Mouse (Mus musculus) kidney, postnatal 25 days (tissue): Measurements from ENCODE around the gene Map3k11.
"Not testable (repeated sequence)": the region's sequence is repeated elsewhere in the genome, so short reads cannot be mapped to it uniquely, and the experiment has no call there.

Experiments used
- DNase-seq, 2 experiments: peaks; one replicate each; pipeline ENCODE4 v3.0.0; 2021; ENCODE audit warnings: mixed read lengths in 2 of 2

Gene Map3k11

GRCm38 (mm10) chr19:5666386-5666785, 22.2 kb upstream of the Map3k11 start:
- no peak for DNase-seq

- DNase-seq, result no peak
Observed at GRCm38 (mm10) chr19:5668372-5668771, 20.2 kb upstream of the Map3k11 start.

- DNase-seq, result peak; percentile 41 to 68
Observed at GRCm38 (mm10) chr19:5680432-5680831, 8.1 kb upstream of the Map3k11 start.

- DNase-seq, result peak; percentile 40 to 77
Observed at GRCm38 (mm10) chr19:5684236-5684635, 4.3 kb upstream of the Map3k11 start.

GRCm38 (mm10) chr19:5684985-5685384, 3.6 kb upstream of the Map3k11 start:
- no peak for DNase-seq

GRCm38 (mm10) chr19:5685431-5685830, 3.1 kb upstream of the Map3k11 start:
- DNase-seq, result no peak

- no peak for DNase-seq
Observed at GRCm38 (mm10) chr19:5685861-5686260, 2.7 kb upstream of the Map3k11 start.

GRCm38 (mm10) chr19:5686437-5686836, 2.1 kb upstream of the Map3k11 start:
- DNase-seq, result no peak

- DNase-seq, result not testable (repeated sequence)
Observed at GRCm38 (mm10) chr19:5686954-5687353, 1.6 kb upstream of the Map3k11 start.

GRCm38 (mm10) chr19:5687738-5688137, 804 bp upstream of the Map3k11 start:
- no peak for DNase-seq

GRCm38 (mm10) chr19:5689088-5689428, 516 bp downstream of the Map3k11 start:
- no peak for DNase-seq

- DNase-seq, result peak; percentile 92 to 97
Observed at GRCm38 (mm10) chr19:5689565-5690342, 1.2 kb downstream of the Map3k11 start.

- peak in 1 of 2 experiments; percentile 70 for DNase-seq
Observed at GRCm38 (mm10) chr19:5690343-5690735, 1.8 kb downstream of the Map3k11 start.

- no peak for DNase-seq
Observed at GRCm38 (mm10) chr19:5691601-5692000, 3.1 kb downstream of the Map3k11 start.

GRCm38 (mm10) chr19:5692086-5692912, 3.8 kb downstream of the Map3k11 start:
- peak; percentile 72 to 90 for DNase-seq

- DNase-seq, result peak; percentile 48 to 67
Observed at GRCm38 (mm10) chr19:5692913-5693396, 4.4 kb downstream of the Map3k11 start.

- no peak for DNase-seq
Observed at GRCm38 (mm10) chr19:5693801-5694200, 5.3 kb downstream of the Map3k11 start.

GRCm38 (mm10) chr19:5695849-5696462, 7.4 kb downstream of the Map3k11 start:
- no peak for DNase-seq

- DNase-seq, result peak in 1 of 2 experiments; percentile 42
Observed at GRCm38 (mm10) chr19:5704163-5704800, 15.7 kb downstream of the Map3k11 start, which contains the start of gene Kcnk7. TSS of gene Kcnk7 (plus strand) at chr19:5704367.

GRCm38 (mm10) chr19:5704801-5705571, 16.4 kb downstream of the Map3k11 start:
- peak in 1 of 2 experiments; percentile 56 for DNase-seq

GRCm38 (mm10) chr19:5710068-5710467, 21.5 kb downstream of the Map3k11 start:
- peak in 1 of 2 experiments; percentile 31 for DNase-seq

- DNase-seq, result peak in 1 of 2 experiments; percentile 34
Observed at GRCm38 (mm10) chr19:5710581-5710980, 22.0 kb downstream of the Map3k11 start.
